Mouse (Mus musculus) heart, embryonic 10.5 days (tissue): ENCODE results near the gene Rexo5. TPM values are rescaled to one million over a fixed set of nuclear protein-coding genes. Genes with fewer than 3 reads are reported as not detected.

Experiments
- DNase-seq: peaks from one replicate; pipeline ENCODE4 v3.0.0-alpha.2; 2017; ENCODE audit warnings: low spot score
- H3K27ac ChIP-seq: fragments of 300-500 bp; sonication (generic); 2 replicates; pipeline ENCODE4 v1.5.1; 2016; ENCODE audit warnings: mild to moderate bottlenecking
- H3K27me3 ChIP-seq: fragments of 300-500 bp; sonication (generic); 2 replicates; pipeline ENCODE4 v1.6.1; 2016; ENCODE audit warnings: mild to moderate bottlenecking; ENCODE audit not compliant: poor library complexity, insufficient read depth, severe bottlenecking
- H3K36me3 ChIP-seq: fragments of 300-500 bp; sonication (generic); 2 replicates; pipeline ENCODE4 v1.6.1; 2016; ENCODE audit warnings: mild to moderate bottlenecking, moderate library complexity
- H3K4me1 ChIP-seq: fragments of 300-500 bp; sonication (generic); 2 replicates; pipeline ENCODE4 v1.6.1; 2016; ENCODE audit warnings: mild to moderate bottlenecking
- H3K4me3 ChIP-seq: fragments of 300-500 bp; sonication (generic); 2 replicates; pipeline ENCODE4 v1.5.1; 2016; ENCODE audit warnings: mild to moderate bottlenecking, moderate library complexity
- H3K9me3 ChIP-seq: fragments of 300-500 bp; sonication (generic); 2 replicates; pipeline ENCODE4 v1.6.1; 2016; ENCODE audit warnings: mild to moderate bottlenecking, moderate library complexity
- WGBS: fragments of 180-500 bp; shearing (Covaris S2); methylation state at CpG from one replicate; pipeline ENCODE4 v1.1.7; 2016; 5-methylcytosine and 5-hydroxymethylcytosine counted together
- polyA plus RNA-seq: library from polyadenylated mRNA; unstranded; fragments of >200 nt; fragmentation: Nextera tagmentation; extraction: Ambion mirVana; gene quantifications from 2 replicates; pipeline ENCODE4 v1.2.1, GENCODE M21; 2016

Rexo5 gene
- polyA plus RNA-seq: 21.2 and 23.5 TPM in 2 replicates

DNA sequence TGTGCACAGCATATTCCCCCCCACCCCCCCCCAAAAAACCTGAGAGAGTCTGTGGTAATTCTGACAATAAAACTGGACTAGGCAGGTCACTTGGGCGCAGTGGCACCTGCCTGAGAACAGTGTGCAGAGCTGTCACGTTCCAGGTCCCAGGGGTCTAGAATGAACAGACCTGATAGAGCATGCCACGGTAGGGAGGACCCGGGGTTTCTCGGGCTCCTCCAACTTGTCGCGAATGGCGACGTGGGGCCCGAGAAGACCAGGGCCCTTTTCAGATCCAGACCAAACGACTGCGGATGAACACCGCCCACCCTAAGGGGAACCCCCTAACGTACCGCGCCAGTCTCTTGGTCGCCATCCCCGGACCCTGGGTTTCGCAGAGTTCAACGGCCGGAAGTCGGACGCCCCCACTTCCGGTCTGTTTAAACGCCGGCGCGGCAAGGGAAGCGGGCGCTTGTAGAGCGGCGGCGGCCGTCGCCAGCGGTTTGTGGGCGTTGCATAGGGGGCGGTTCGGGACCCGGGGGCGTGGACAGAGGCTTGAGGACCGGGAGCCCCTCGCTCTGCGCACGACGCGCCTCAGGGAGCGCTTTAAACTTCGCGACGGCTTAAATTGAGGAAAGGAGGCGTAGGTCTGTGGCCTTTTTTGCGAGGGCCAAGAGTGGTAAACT is at the start of gene Rexo5, which contains the start of gene Eri2:
Gene Rexo5 (plus strand): TSS at position 421 of the 665 bp plus-strand sequence.
Gene Eri2 (minus strand): TSS at position 473 of the 665 bp plus-strand sequence.
- H3K4me3 ChIP-seq: peak within 1 kb of the TSS; percentile 76
- H3K9me3 ChIP-seq: no peaks in the 10 kb centered on the region
- peaks cover 26% of the 10 kb centered on the region for H3K36me3 ChIP-seq
- H3K4me1 ChIP-seq: 0 out of 2 replicates have a peak, but pooled peaks cover 6% of the 10 kb centered on the region
- H3K27me3 ChIP-seq: no peaks in the 10 kb centered on the region
- peak; percentile 96 for DNase-seq
- WGBS: under 1% methylated on average over 53 of the region's 53 CpGs
- H3K27ac ChIP-seq: peak within 1 kb of the TSS; percentile 92

DNA sequence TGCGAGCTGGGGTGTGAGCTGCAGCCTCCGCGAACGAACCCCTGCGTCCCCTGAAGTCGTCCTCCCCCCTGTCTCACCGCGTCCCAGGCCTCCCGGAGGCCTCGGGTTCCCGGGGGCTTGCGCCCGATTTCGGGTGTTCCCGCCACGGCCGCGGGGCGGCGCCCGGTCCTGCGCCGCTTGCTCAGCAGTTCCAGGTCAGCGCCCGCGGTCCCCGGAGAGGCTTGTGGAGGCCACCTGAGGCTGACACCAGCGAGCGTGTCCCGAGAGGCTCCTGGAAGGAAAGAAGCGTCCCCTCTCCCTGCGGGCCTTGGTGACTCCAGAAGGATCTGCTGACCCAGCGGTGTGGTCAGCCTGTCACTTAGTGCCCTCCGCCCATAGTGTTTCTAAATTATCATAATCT is 49.5 kb upstream of the Rexo5 start:
- H3K4me3 ChIP-seq: peak overlapping the region; percentile 50
- H3K36me3 ChIP-seq: no peaks in the 10 kb centered on the region
- 10% methylated on average over 34 of the region's 34 CpGs for WGBS
- peaks cover 5% of the 10 kb centered on the region; the same call in 1 of the 2 replicates for H3K27me3 ChIP-seq
- no peaks in the 10 kb centered on the region for H3K9me3 ChIP-seq
- no peak for DNase-seq
- peak overlapping the region; percentile 36; the same call in 1 of the 2 replicates for H3K27ac ChIP-seq
- H3K4me1 ChIP-seq: 0 out of 2 replicates have a peak, but pooled peaks cover 5% of the 10 kb centered on the region

DNA sequence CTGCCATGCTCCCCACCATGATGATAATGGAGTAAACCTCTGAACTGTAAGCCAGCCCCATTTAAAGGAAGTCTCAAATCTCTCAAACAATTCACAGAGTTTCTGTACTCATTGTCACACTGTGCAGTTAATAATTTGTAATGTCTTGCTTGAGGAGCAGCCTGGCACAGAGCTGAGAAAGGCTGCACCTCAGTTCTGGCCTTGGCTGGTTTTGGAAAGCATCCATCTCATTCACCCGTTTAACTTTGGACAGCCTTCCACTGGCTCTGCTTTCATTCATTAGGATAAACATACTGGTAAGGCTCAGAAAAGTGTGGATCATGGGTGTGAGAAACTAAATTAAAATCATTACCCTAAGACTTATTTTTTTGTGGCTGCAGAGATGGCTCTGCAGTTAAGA is 47.9 kb upstream of the Rexo5 start:
- H3K4me1 ChIP-seq: 0 out of 2 replicates have a peak, but pooled peaks cover 5% of the 10 kb centered on the region
- WGBS: 96% methylated on average over 1 of the region's 1 CpGs
- no peak overlapping the region for H3K4me3 ChIP-seq
- H3K27ac ChIP-seq: no peak overlapping the region
- peaks cover 5% of the 10 kb centered on the region; the same call in 1 of the 2 replicates for H3K27me3 ChIP-seq
- no peaks in the 10 kb centered on the region for H3K36me3 ChIP-seq
- DNase-seq: no peak
- H3K9me3 ChIP-seq: no peaks in the 10 kb centered on the region

DNA sequence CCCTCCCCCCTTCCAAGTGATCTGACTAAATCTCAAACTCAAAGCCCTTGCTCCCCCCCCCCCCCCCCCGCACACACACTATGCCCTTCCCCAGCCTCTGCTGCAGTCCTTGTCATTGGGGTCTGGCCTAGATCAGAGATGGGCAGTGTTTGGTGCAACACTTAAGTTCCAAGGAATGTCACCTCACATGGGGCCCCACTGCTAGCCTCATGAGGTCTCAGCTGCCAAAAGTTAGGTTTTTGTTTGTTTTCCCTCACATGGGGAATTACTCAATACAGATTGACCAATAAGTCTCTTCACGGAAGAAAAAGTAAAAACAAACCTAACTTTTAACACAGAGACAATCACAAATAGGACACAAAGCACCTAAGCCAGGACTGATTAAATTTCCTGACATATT is 45.0 kb upstream of the Rexo5 start:
- H3K36me3 ChIP-seq: no peaks in the 10 kb centered on the region
- 69% methylated on average over 1 of the region's 2 CpGs for WGBS
- no peak overlapping the region for H3K4me3 ChIP-seq
- no peaks in the 10 kb centered on the region for H3K9me3 ChIP-seq
- H3K4me1 ChIP-seq: 0 out of 2 replicates have a peak, but pooled peaks cover 5% of the 10 kb centered on the region
- H3K27ac ChIP-seq: no peak overlapping the region
- no peak for DNase-seq
- H3K27me3 ChIP-seq: 0 out of 2 replicates have a peak, but pooled peaks cover 5% of the 10 kb centered on the region

DNA sequence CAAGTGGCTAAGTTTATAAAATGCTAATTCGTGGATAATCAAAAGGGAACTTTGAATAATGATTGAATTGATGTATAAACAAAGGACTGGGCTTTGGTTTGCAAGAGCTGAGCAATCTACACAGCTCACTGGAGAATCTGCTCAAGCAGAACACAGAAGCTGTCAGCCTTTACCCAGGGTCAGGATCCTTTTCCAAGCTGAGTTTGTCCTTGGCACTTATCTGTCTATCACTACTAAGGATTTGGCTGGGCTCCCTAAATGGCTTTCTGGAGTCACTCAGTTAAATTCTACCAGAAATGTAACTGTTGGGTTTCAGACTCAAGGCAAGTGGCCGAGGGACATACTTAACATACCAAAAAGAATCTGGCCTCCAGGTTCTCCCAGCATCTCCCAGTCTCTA is 43.9 kb upstream of the Rexo5 start:
- 42% methylated on average over 2 of the region's 2 CpGs for WGBS
- Histone ChIP-seq H3K27me3 (no peaks in the 10 kb centered on the region), H3K27ac (no peak overlapping the region), H3K4me1 (no peaks in the 10 kb centered on the region), H3K9me3 (no peaks in the 10 kb centered on the region), H3K4me3 (no peak overlapping the region), H3K36me3 (no peaks in the 10 kb centered on the region)
- no peak for DNase-seq

DNA sequence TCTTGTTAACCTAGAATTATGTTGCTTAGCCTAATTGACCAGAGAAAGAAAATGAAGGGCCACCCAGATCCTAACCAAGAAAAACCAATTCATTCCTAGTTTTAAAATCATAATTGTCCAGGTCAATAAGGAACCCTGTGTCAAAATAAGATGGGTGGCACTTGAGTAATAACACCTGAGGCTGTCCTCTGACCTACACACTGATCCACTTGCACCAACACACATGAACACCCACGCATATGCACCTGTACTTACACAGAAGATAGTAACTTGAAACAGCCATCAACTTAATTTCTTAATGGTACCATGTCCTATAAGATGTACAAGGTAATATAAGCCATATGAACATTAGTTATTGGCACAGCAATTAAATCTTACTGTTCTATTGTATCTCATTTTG is 40.1 kb upstream of the Rexo5 start:
- no peaks in the 10 kb centered on the region for H3K9me3 ChIP-seq
- H3K36me3 ChIP-seq: no peaks in the 10 kb centered on the region
- no peaks in the 10 kb centered on the region for H3K4me1 ChIP-seq
- DNase-seq: no peak
- 92% methylated on average over 1 of the region's 1 CpGs for WGBS
- no peak overlapping the region for H3K4me3 ChIP-seq
- H3K27me3 ChIP-seq: no peaks in the 10 kb centered on the region
- H3K27ac ChIP-seq: no peak overlapping the region

DNA sequence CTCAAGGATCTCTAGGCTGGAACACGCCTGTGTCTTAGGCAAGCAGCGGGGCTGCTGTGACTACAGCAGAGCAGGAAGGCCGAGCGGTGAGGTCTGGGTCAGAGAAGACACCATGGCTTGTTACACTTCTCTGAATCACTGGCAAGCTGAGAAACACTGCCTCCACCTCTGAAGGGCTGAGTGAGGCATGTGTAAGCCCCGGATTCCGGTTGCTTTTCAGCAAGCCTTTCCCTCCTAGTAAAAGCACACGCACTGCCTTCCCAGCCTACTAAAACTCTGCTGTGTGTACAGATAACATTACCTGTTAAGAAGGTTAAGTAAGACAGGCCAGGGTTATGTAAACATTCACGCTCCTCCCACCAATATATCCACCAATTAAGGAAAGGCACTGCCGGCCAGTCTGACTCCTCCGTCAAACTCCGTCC is 33.3 kb upstream of the Rexo5 start, which contains the start of gene Acsm3:
Gene Acsm3 (plus strand): TSS at position 397 of the 425 bp plus-strand sequence.
- Histone ChIP-seq H3K27me3 (no peaks in the 10 kb centered on the region), H3K36me3 (no peaks in the 10 kb centered on the region), H3K27ac (no peak within 1 kb of the TSS), H3K4me3 (no peak within 1 kb of the TSS), H3K4me1 (no peaks in the 10 kb centered on the region), H3K9me3 (no peaks in the 10 kb centered on the region)
- WGBS: 65% methylated on average over 11 of the region's 11 CpGs
- no peak for DNase-seq

DNA sequence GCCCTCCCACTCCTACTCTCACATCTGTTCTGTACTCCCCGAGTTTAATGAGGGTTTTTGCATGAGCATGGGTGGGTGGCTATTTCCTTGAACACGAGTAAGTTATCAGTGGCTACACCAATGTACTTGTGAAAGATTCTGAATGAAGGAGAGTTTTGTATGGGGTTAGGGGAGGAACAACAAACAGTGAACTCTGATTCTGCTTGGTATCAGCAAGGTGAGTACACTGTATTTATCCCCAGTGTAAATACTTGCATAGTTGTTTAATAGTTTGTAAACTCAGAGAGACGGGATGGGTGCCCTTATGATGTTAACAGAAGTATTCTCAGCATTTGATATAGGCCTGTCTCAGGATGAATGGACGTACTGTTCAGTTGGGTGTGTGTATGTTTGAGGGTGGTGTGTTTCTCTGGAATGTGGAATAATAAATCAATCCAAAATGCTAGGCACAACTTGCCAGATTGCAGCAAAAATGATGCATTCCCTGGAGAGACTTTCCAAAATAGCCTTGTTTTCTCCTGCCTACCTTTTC is 31.6 kb upstream of the Rexo5 start:
- Histone ChIP-seq H3K4me1 (no peaks in the 10 kb centered on the region), H3K4me3 (no peak overlapping the region), H3K27ac (no peak overlapping the region), H3K36me3 (no peaks in the 10 kb centered on the region), H3K9me3 (no peaks in the 10 kb centered on the region), H3K27me3 (no peaks in the 10 kb centered on the region)
- 61% methylated on average over 4 of the region's 4 CpGs for WGBS
- DNase-seq: no peak

DNA sequence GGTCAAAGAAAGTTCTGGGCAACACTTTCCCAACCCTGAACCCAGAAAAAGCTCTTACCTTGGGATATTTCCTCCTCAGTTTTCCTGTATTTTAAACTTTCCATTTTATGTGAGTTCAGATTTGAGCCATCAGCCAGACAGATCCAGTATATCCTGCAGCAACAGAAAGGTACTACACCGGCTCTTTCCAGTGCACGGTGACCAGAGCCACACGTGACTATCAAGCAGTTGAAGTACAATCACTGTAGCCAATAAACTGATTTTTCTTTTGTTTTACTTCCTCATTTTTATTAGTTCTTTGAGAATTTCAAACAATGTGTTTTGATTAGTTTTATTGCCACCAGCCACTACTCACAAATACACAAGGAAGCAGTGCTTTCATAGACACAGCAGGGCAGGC is 29.4 kb upstream of the Rexo5 start:
- Histone ChIP-seq H3K27me3 (no peaks in the 10 kb centered on the region), H3K9me3 (no peaks in the 10 kb centered on the region), H3K4me1 (no peaks in the 10 kb centered on the region), H3K27ac (no peak overlapping the region), H3K36me3 (no peaks in the 10 kb centered on the region), H3K4me3 (no peak overlapping the region)
- no peak for DNase-seq
- WGBS: 94% methylated on average over 3 of the region's 3 CpGs

DNA sequence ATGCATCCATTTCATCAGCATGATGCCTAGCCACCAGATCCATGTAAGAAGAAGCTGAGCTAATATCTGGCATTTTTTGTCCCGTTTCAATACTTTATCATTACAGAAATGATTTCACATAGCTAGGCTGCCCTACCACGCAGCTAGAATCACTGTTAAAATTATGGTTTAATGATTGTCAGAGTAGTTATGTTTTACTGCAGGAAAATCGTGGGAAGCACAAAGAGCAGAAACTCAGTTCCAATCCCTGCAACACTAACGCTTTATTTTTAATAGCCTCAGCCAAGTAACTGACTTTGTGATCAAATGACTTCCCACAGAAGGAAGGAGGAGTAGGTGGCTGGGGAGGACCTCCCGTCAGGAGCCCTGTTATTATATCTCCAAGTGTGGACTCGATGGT is 26.8 kb upstream of the Rexo5 start:
- Histone ChIP-seq H3K27ac (no peak overlapping the region), H3K4me3 (no peak overlapping the region), H3K9me3 (no peaks in the 10 kb centered on the region), H3K4me1 (no peaks in the 10 kb centered on the region), H3K36me3 (no peaks in the 10 kb centered on the region), H3K27me3 (no peaks in the 10 kb centered on the region)
- 72% methylated on average over 6 of the region's 6 CpGs for WGBS
- DNase-seq: no peak

DNA sequence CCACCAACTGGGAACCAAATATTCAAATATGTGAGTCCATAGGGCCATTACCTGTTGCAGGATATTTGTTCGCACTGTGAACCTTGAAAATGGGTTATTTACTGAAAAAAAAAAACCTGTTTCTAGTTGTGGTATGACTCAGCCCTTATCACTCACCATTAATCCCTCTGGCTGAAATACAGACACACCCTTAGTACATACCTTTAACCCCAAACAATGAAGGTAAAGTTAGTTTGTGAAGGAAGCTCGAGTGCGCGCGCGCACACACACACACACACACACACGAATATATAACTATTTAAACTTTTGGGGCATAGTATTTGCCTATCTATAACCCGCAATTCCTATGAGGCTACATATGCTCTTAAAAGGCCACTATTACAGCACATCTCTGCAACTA is 23.9 kb upstream of the Rexo5 start:
- no peaks in the 10 kb centered on the region for H3K27me3 ChIP-seq
- 92% methylated on average over 8 of the region's 8 CpGs for WGBS

DNA sequence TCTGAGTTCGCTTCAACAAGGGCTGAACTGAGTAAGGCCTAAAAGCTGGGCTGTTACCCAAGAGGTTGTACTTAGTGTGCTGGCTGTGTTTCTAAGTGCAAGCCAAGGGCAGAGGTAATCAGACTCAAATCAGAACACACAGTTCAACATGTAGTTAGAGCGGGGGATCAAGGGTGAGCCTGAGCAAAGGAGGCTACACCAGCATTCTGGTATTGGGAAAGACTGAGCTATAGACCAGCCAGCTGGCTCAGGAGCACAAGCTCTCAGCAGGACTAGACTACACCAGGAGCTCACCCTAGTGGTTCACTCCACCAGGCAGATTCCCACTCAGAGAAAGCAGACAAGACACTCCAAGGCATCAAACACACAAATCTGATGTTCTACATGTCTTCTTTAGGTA is 10.4 kb upstream of the Rexo5 start:
- H3K4me1 ChIP-seq: no peaks in the 10 kb centered on the region
- no peak overlapping the region for H3K27ac ChIP-seq
- no peaks in the 10 kb centered on the region for H3K9me3 ChIP-seq
- DNase-seq: no peak
- 89% methylated on average over 2 of the region's 2 CpGs for WGBS
- H3K4me3 ChIP-seq: no peak overlapping the region
- peaks cover 41% of the 10 kb centered on the region for H3K36me3 ChIP-seq
- no peaks in the 10 kb centered on the region for H3K27me3 ChIP-seq

More for the DNA sequence above, 23.9 kb upstream of the Rexo5 start:
- Histone ChIP-seq H3K36me3 (no peaks in the 10 kb centered on the region), H3K27ac (no peak overlapping the region), H3K4me1 (no peaks in the 10 kb centered on the region), H3K4me3 (no peak overlapping the region), H3K9me3 (no peaks in the 10 kb centered on the region)
- DNase-seq: no peak

DNA sequence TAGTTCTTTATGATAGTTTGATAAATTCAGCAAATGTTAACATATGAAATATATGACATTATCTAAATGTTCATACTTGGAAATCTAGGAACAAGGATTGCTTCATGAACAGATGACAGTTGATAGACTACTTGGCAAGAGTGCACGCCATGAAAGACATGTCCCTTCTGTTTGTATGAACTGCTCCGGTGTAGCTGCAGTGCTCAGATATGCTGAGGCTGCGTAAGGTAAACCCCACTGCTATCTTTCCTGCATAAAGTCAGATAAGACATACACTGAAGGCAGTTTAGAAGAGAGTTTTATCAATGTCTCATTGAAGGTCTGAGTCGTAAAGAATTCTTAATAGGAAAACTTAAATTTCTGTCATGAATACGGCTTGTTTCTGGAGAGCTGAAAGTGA is 8.9 kb upstream of the Rexo5 start:
- 88% methylated on average over 5 of the region's 5 CpGs for WGBS
- Histone ChIP-seq H3K27ac (no peak overlapping the region), H3K9me3 (no peaks in the 10 kb centered on the region), H3K4me1 (no peaks in the 10 kb centered on the region), H3K27me3 (no peaks in the 10 kb centered on the region), H3K36me3 (peaks cover 54% of the 10 kb centered on the region), H3K4me3 (no peak overlapping the region)
- DNase-seq: no peak
